Mouse (Mus musculus): Measurements from ENCODE around the gene Abr. TPM values are rescaled to one million over a fixed set of nuclear protein-coding genes. Genes with fewer than 3 reads are reported as not detected.

The Abr gene
- polyA plus RNA-seq, 1 experiment from 2014 or later, result 21.6 TPM

DNA sequence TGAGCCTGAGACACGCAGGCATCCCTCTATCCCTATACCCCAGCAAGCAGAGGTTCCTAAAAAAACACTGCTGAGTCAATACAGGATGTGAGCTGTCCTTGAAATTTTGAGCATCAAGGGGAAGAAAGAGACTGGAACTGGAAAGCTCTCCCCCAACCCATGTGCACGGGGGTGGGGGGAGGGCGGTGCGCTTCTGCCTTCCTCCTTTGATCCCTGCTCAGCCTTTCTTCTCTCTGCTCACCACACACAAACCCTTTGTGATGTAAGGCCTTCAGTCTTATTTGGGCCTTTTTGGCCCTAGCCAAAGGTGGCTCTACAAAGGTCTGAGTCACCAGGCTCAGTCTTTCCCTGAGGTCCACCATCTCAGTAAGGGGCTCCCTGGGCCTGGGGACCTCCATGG lies 59.9 kb downstream of the Abr start:
- Histone ChIP-seq H3K4me2 (ENCODE audit: low read depth, low read length) (no peak overlapping the region), H3K4me3 (ENCODE audit: low read length) (no peak overlapping the region), H3K9me3 (ENCODE audit: control insufficient read depth, low read length) (no peaks in the 10 kb centered on the region), H3K27me3 (ENCODE audit: control insufficient read depth, insufficient read depth, low read depth, low read length) (no peaks in the 10 kb centered on the region), H3K27ac (ENCODE audit: low read length) (no peak overlapping the region), H3K4me1 (replicated peaks; ENCODE audit: control insufficient read depth, insufficient read depth, low read length) (no peaks in the 10 kb centered on the region), H3K36me3 (ENCODE audit: control insufficient read depth, insufficient read depth, low read length) (no peaks in the 10 kb centered on the region), H3K9ac (ENCODE audit: low read length) (no peak overlapping the region)
- 44% methylated on average over 4 of the region's 4 CpGs for WGBS
- no peak for ATAC-seq (ENCODE audit: low read depth)

DNA sequence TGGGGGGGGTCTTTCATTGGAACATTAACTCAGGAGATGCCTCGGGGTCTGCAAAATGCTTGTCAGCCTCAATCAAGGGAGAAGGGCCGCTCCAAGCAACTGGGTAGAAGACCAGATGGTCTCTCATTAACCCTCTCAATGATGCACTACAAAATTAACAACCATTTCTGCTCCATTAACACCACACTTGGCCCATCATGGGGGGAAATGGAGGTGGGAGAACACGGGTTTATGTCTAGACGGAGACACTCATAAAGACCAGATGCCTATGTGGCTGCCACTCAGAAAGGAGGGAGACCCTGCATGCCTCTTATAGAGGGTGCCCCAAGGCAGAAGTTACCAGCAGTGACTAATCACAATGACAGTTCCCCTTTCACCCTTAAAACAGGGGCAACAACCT lies 64.3 kb downstream of the Abr start:
- H3K27ac ChIP-seq (ENCODE audit: low read length), result no peak overlapping the region
- no peak overlapping the region for H3K9ac ChIP-seq (ENCODE audit: low read length)
- ATAC-seq (ENCODE audit: low read depth), result no peak
- H3K36me3 ChIP-seq (ENCODE audit: control insufficient read depth, insufficient read depth, low read length), result no peaks in the 10 kb centered on the region
- H3K4me2 ChIP-seq (ENCODE audit: low read depth, low read length), result no peak overlapping the region
- no peaks in the 10 kb centered on the region for H3K27me3 ChIP-seq (ENCODE audit: control insufficient read depth, insufficient read depth, low read depth, low read length)
- 84% methylated on average over 4 of the region's 4 CpGs for WGBS
- no peaks in the 10 kb centered on the region for H3K4me1 ChIP-seq (replicated peaks; ENCODE audit: control insufficient read depth, insufficient read depth, low read length)
- H3K4me3 ChIP-seq (ENCODE audit: low read length), result no peak overlapping the region
- no peaks in the 10 kb centered on the region for H3K9me3 ChIP-seq (ENCODE audit: control insufficient read depth, low read length)

DNA sequence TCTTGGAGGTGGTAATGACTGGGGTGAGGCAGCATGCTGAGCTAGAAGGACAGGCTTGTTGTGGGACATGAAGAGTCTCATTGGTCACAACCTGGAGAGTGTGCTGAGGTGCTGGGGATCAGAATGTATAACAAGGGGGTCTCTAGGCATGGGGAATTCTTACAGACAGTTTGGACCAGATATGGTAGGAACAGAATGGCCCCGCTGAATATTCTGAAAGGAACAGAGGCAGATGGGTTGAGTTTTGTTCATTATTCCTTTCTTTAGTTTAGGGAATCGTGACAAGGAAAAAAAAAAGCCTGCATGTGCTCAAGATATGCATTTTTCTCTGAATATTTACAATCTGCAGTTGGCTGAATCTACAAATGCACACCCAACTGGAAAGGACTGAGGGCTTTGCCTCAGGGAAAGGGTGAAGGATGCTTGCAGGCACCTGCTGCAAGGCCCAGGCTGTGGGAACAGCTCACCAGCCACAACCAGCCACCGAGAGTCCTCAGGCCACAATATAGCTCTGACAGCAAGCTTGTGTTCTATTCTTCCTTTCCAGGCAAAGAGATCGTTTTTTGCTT lies 73.9 kb downstream of the Abr start:
- Histone ChIP-seq H3K27ac (ENCODE audit: low read length) (no peak overlapping the region), H3K4me1 (replicated peaks; ENCODE audit: control insufficient read depth, insufficient read depth, low read length) (no peaks in the 10 kb centered on the region), H3K27me3 (ENCODE audit: control insufficient read depth, insufficient read depth, low read depth, low read length) (no peaks in the 10 kb centered on the region), H3K9me3 (ENCODE audit: control insufficient read depth, low read length) (no peaks in the 10 kb centered on the region), H3K4me2 (ENCODE audit: low read depth, low read length) (no peak overlapping the region), H3K4me3 (ENCODE audit: low read length) (no peak overlapping the region), H3K36me3 (ENCODE audit: control insufficient read depth, insufficient read depth, low read length) (no peaks in the 10 kb centered on the region), H3K9ac (ENCODE audit: low read length) (no peak overlapping the region)
- ATAC-seq (ENCODE audit: low read depth), result no peak
- 77% methylated on average over 4 of the region's 4 CpGs for WGBS

DNA sequence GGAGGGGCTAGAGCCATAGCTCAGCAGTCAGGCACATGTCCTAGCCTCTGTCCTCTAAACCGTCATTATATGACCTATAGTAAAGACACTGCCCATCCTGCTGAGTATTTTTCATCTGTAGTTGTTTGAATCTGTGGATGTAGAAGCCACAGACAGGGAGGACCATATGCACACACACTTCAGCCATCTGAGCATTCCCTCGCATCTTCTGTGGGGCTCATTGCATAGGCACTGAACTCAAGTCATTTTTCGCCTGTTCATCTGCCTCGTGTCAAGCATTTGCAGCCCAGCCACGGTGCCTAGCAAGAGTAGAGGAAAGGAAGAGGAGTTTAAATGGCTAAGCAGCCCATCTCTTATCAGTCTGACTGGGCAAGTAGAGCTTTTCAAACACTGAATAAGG lies 74.7 kb downstream of the Abr start:
- no peak overlapping the region for H3K4me2 ChIP-seq (ENCODE audit: low read depth, low read length)
- H3K9me3 ChIP-seq (ENCODE audit: control insufficient read depth, low read length), result no peaks in the 10 kb centered on the region
- no peaks in the 10 kb centered on the region for H3K4me1 ChIP-seq (replicated peaks; ENCODE audit: control insufficient read depth, insufficient read depth, low read length)
- no peak overlapping the region for H3K27ac ChIP-seq (ENCODE audit: low read length)
- H3K4me3 ChIP-seq (ENCODE audit: low read length), result no peak overlapping the region
- 62% methylated on average over 5 of the region's 5 CpGs for WGBS
- ATAC-seq (ENCODE audit: low read depth), result no peak
- no peak overlapping the region for H3K9ac ChIP-seq (ENCODE audit: low read length)
- H3K36me3 ChIP-seq (ENCODE audit: control insufficient read depth, insufficient read depth, low read length), result no peaks in the 10 kb centered on the region
- no peaks in the 10 kb centered on the region for H3K27me3 ChIP-seq (ENCODE audit: control insufficient read depth, insufficient read depth, low read depth, low read length)

DNA sequence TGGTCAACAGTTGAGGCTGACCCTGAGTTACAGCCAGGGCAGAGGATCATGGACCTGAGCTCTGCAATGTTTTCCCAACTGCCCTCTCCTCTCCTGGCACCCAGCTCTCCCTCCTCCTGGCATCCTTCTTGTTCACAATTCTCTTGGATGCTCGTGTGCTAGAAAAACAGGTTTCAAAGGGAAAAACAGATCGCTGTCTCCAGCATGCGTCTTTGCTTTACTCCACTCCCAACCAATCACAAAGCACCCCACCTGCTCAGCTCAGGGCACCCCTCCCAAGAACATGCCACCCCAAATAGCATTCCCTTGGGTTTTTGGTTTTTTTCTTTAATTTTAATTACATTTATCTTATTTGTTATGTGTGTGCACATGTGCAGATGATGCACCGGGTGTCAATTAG lies 75.7 kb downstream of the Abr start:
- Histone ChIP-seq H3K36me3 (ENCODE audit: control insufficient read depth, insufficient read depth, low read length) (no peaks in the 10 kb centered on the region), H3K27me3 (ENCODE audit: control insufficient read depth, insufficient read depth, low read depth, low read length) (no peaks in the 10 kb centered on the region), H3K27ac (ENCODE audit: low read length) (no peak overlapping the region), H3K9me3 (ENCODE audit: control insufficient read depth, low read length) (no peaks in the 10 kb centered on the region), H3K4me1 (replicated peaks; ENCODE audit: control insufficient read depth, insufficient read depth, low read length) (no peaks in the 10 kb centered on the region), H3K4me2 (ENCODE audit: low read depth, low read length) (no peak overlapping the region), H3K9ac (ENCODE audit: low read length) (no peak overlapping the region), H3K4me3 (ENCODE audit: low read length) (no peak overlapping the region)
- ATAC-seq (ENCODE audit: low read depth), result no peak
- 69% methylated on average over 4 of the region's 4 CpGs for WGBS

DNA sequence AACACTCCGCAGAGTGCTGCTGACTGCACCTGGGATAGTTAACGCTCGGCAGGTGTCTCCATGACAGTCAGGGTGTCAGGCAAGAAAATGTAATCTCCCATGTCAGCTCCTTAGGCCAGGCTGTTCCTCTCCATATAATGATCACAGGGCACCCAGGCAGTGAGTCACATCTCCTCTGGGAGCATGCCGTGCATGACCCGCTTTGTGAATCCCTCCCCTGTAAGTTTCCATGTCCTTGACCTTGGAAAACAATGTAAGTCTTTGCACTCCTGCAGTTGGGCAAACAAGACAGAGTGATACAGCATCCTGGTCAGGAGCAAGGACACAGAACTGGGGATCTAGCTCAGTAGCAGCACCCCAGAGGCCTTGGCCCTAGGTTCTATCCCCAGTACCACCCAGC lies 78.8 kb downstream of the Abr start:
- no peak overlapping the region for H3K27ac ChIP-seq (ENCODE audit: low read length)

DNA sequence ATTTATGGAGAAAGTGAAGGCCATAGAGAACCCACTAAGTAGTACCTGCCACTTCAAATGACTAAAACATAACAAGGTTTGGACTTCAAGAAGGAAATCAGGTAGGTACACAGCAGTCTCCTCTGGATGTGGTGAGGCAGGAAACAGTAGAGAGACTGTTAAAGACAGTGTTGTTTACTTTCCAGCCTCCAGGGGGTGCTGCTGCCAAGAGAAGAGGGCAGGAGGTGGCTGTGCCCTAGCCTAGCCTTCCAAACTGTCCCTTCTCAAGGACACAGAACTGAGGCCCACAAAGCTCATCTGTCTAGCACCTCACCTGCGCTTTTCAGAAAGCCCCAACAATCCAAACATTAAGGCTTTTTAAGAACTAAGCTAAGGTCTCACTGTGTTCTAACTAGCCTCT lies 81.1 kb downstream of the Abr start:
- H3K9me3 ChIP-seq (ENCODE audit: control insufficient read depth, low read length), result no peaks in the 10 kb centered on the region
- H3K9ac ChIP-seq (ENCODE audit: low read length), result no peak overlapping the region
- H3K27me3 ChIP-seq (ENCODE audit: control insufficient read depth, insufficient read depth, low read depth, low read length), result no peaks in the 10 kb centered on the region
- no peak overlapping the region for H3K27ac ChIP-seq (ENCODE audit: low read length)
- 35% methylated on average over 1 of the region's 1 CpGs for WGBS
- no peak overlapping the region for H3K4me3 ChIP-seq (ENCODE audit: low read length)
- ATAC-seq (ENCODE audit: low read depth), result peak; percentile 56; the same call in 1 of the 2 replicates
- no peaks in the 10 kb centered on the region for H3K36me3 ChIP-seq (ENCODE audit: control insufficient read depth, insufficient read depth, low read length)
- H3K4me1 ChIP-seq (replicated peaks; ENCODE audit: control insufficient read depth, insufficient read depth, low read length), result no peaks in the 10 kb centered on the region
- no peak overlapping the region for H3K4me2 ChIP-seq (ENCODE audit: low read depth, low read length)

More for the DNA sequence above, 78.8 kb downstream of the Abr start:
- Histone ChIP-seq H3K4me1 (replicated peaks; ENCODE audit: control insufficient read depth, insufficient read depth, low read length) (no peaks in the 10 kb centered on the region), H3K9ac (ENCODE audit: low read length) (no peak overlapping the region), H3K27me3 (ENCODE audit: control insufficient read depth, insufficient read depth, low read depth, low read length) (no peaks in the 10 kb centered on the region), H3K4me3 (ENCODE audit: low read length) (no peak overlapping the region), H3K4me2 (ENCODE audit: low read depth, low read length) (no peak overlapping the region), H3K9me3 (ENCODE audit: control insufficient read depth, low read length) (no peaks in the 10 kb centered on the region), H3K36me3 (ENCODE audit: control insufficient read depth, insufficient read depth, low read length) (no peaks in the 10 kb centered on the region)
- 61% methylated on average over 5 of the region's 5 CpGs for WGBS
- ATAC-seq (ENCODE audit: low read depth), result no peak

DNA sequence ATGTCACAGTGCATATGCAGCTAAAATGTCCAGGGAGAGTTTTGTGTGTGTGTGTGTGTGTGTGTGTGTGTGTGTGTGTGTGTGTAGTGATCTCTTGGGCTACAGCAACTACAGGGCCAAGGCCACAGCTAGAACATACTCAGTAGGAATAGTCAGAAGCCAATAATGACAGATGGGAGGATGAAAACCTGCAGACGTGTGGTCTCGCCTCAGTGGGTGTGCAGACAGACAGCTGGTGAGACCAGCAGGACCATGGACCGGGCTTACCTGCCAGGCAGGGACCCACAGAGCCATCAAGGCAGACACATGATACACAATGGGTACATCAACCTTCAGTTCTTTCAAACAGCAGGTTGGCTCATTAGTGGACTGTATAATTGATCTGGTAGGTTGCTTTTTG lies 84.7 kb downstream of the Abr start:
- no peak overlapping the region for H3K4me3 ChIP-seq (ENCODE audit: low read length)
- no peak for ATAC-seq (ENCODE audit: low read depth)
- no peaks in the 10 kb centered on the region for H3K9me3 ChIP-seq (ENCODE audit: control insufficient read depth, low read length)
- no peak overlapping the region for H3K4me2 ChIP-seq (ENCODE audit: low read depth, low read length)
- H3K9ac ChIP-seq (ENCODE audit: low read length), result no peak overlapping the region
- H3K27ac ChIP-seq (ENCODE audit: low read length), result no peak overlapping the region
- H3K36me3 ChIP-seq (ENCODE audit: control insufficient read depth, insufficient read depth, low read length), result no peaks in the 10 kb centered on the region
- no peaks in the 10 kb centered on the region for H3K4me1 ChIP-seq (replicated peaks; ENCODE audit: control insufficient read depth, insufficient read depth, low read length)
- H3K27me3 ChIP-seq (ENCODE audit: control insufficient read depth, insufficient read depth, low read depth, low read length), result no peaks in the 10 kb centered on the region
- 72% methylated on average over 3 of the region's 3 CpGs for WGBS

DNA sequence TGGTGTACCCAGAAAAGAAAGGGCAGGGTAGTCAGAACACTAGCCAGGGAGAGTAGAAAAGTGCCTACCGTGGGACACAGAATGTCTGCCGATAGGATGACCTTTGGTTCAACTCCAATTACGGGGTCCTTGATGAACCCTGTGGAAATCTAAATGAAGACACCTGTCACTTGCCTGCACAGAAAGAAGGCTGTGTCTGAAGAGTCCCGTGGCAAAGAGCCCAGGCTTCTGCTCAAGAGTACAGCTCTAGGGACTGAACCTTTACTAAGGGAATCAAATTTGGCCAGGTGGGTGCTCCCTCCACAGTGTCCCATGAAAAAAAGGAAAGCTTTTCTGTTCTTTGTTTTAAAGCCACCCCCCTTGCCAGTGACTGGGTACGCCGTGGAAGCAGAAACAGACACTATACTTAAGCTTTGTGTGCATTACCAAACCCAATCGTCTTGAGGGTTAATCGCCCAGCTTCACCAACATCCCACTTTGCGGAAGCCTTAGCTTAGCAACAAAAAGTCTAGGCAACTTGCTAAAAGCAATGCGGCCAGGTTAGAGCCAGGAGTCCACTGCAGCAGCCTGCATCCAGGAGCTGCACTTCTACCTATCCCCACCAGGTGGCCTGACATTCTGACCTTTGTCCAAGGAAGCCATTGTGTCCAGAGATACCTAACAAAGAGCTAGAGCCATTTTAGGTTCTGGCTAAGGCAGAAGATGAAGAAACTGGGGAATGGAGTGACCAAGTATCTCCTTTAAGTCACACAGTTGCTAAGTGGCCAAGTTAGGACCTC lies 85.3 kb downstream of the Abr start:
- Histone ChIP-seq H3K27me3 (ENCODE audit: control insufficient read depth, insufficient read depth, low read depth, low read length) (no peaks in the 10 kb centered on the region), H3K4me3 (ENCODE audit: low read length) (no peak overlapping the region), H3K4me1 (replicated peaks; ENCODE audit: control insufficient read depth, insufficient read depth, low read length) (no peaks in the 10 kb centered on the region), H3K27ac (ENCODE audit: low read length) (no peak overlapping the region), H3K9ac (ENCODE audit: low read length) (no peak overlapping the region), H3K4me2 (ENCODE audit: low read depth, low read length) (no peak overlapping the region), H3K36me3 (ENCODE audit: control insufficient read depth, insufficient read depth, low read length) (no peaks in the 10 kb centered on the region), H3K9me3 (ENCODE audit: control insufficient read depth, low read length) (no peaks in the 10 kb centered on the region)
- 70% methylated on average over 10 of the region's 10 CpGs for WGBS
- ATAC-seq (ENCODE audit: low read depth), result no peak
